Mouse (Mus musculus) intestine, postnatal 0 days (tissue): ENCODE data around the gene Frem2. TPM values are rescaled to one million over a fixed set of nuclear protein-coding genes. Genes with fewer than 3 reads are reported as not detected.

Experiments
- ATAC-seq: fragments of 200-750 bp; cut with Nextera tagmentation; 2 replicates; pipeline ENCODE4 v1.8.0; 2017; ENCODE audit warnings: mild to moderate bottlenecking, moderate TSS enrichment, moderate library complexity
- H3K27ac ChIP-seq: fragments of 300-500 bp; sonication (generic); 2 replicates; pipeline ENCODE4 v1.5.1; 2014; ENCODE audit warnings: mild to moderate bottlenecking, low read depth, low read length, moderate library complexity
- H3K27me3 ChIP-seq: fragments of 300-500 bp; sonication (generic); replicated peaks from 2 replicates; pipeline ENCODE4 v1.6.1; 2014; ENCODE audit warnings: low read length, mixed read lengths; ENCODE audit not compliant: control insufficient read depth, insufficient read depth
- H3K36me3 ChIP-seq: fragments of 300-500 bp; sonication (generic); 2 replicates; pipeline ENCODE4 v1.6.1; 2014; ENCODE audit warnings: mild to moderate bottlenecking, moderate library complexity; ENCODE audit not compliant: control insufficient read depth, insufficient read depth
- H3K4me1 ChIP-seq: fragments of 300-500 bp; sonication (generic); replicated peaks from 2 replicates; pipeline ENCODE4 v1.6.1; 2014; ENCODE audit warnings: antibody characterized with exemption, low read length, mixed read lengths; ENCODE audit not compliant: control insufficient read depth, insufficient read depth
- H3K4me2 ChIP-seq: fragments of 300-500 bp; sonication (generic); replicated peaks from 2 replicates; pipeline ENCODE4 v1.6.1; 2014; ENCODE audit warnings: low read depth, mild to moderate bottlenecking, moderate library complexity
- H3K4me3 ChIP-seq: fragments of 300-500 bp; sonication (generic); 2 replicates; pipeline ENCODE4 v1.5.1; 2014; ENCODE audit warnings: low read depth, low read length
- H3K9ac ChIP-seq: fragments of 300-500 bp; sonication (generic); 2 replicates; pipeline ENCODE4 v1.6.1; 2014; ENCODE audit warnings: mild to moderate bottlenecking, low read depth, low read length
- H3K9me3 ChIP-seq: fragments of 300-500 bp; sonication (generic); 2 replicates; pipeline ENCODE4 v1.6.1; 2016; ENCODE audit warnings: mixed run types; ENCODE audit not compliant: control insufficient read depth
- CTCF ChIP-seq: sonication (generic); IDR thresholded peaks from 2 replicates; pipeline ENCODE4 v1.5.1; 2016; ENCODE audit warnings: low read depth, mild to moderate bottlenecking, control low read depth, antibody characterized with exemption, moderate library complexity
- WGBS: fragments of 180-500 bp; shearing (Covaris S2); extraction: QIAGEN DNeasy Blood & Tissue Kit; methylation state at CpG from one replicate; pipeline ENCODE4 v1.1.7; 2014; 5-methylcytosine and 5-hydroxymethylcytosine counted together
- polyA plus RNA-seq: library from polyadenylated mRNA; unstranded; fragments of >200 nt; fragmentation: Nextera tagmentation; extraction: Ambion mirVana; gene quantifications from 2 replicates; pipeline ENCODE4 v1.2.1, GENCODE M21; 2015

The Frem2 gene
- polyA plus RNA-seq, 1 experiment from 2014 or later = 2.8 TPM

- Histone ChIP-seq H3K4me3 (no peak overlapping the region), H3K9me3 (no peaks in the 10 kb centered on the region), H3K4me2 (no peak overlapping the region), H3K36me3 (no peaks in the 10 kb centered on the region), H3K4me1 (no peaks in the 10 kb centered on the region), H3K27ac (no peak overlapping the region), H3K27me3 (no peaks in the 10 kb centered on the region), H3K9ac (no peak overlapping the region)
- TF ChIP-seq CTCF = no peak
- WGBS = 75% methylated on average over 2 of the region's 2 CpGs
- no peak for ATAC-seq
Observed at GRCm38 (mm10) chr3:53682244-53682643, 25.1 kb upstream of the Frem2 start.

GRCm38 (mm10) chr3:53680816-53681215, 23.7 kb upstream of the Frem2 start:
- no peak for TF ChIP-seq CTCF
- H3K9ac ChIP-seq = no peak overlapping the region
- no peaks in the 10 kb centered on the region for H3K36me3 ChIP-seq
- no peak overlapping the region for H3K4me2 ChIP-seq
- no peak overlapping the region for H3K27ac ChIP-seq
- H3K27me3 ChIP-seq = no peaks in the 10 kb centered on the region
- ATAC-seq = no peak
- H3K4me3 ChIP-seq = no peak overlapping the region
- 61% methylated on average over 2 of the region's 2 CpGs for WGBS
- no peaks in the 10 kb centered on the region for H3K4me1 ChIP-seq
- H3K9me3 ChIP-seq = no peaks in the 10 kb centered on the region

GRCm38 (mm10) chr3:53674225-53674624, 17.1 kb upstream of the Frem2 start:
- no peaks in the 10 kb centered on the region for H3K9me3 ChIP-seq
- H3K4me2 ChIP-seq = no peak overlapping the region
- no peak overlapping the region for H3K4me3 ChIP-seq
- no peak overlapping the region for H3K9ac ChIP-seq
- ATAC-seq = 0 out of 2 replicates have a peak, but pooled peaks have one; percentile 47
- TF ChIP-seq CTCF = no peak
- H3K36me3 ChIP-seq = no peaks in the 10 kb centered on the region
- H3K4me1 ChIP-seq = no peaks in the 10 kb centered on the region
- no peaks in the 10 kb centered on the region for H3K27me3 ChIP-seq
- 10% methylated on average over 1 of the region's 1 CpGs for WGBS
- H3K27ac ChIP-seq = no peak overlapping the region

DNA sequence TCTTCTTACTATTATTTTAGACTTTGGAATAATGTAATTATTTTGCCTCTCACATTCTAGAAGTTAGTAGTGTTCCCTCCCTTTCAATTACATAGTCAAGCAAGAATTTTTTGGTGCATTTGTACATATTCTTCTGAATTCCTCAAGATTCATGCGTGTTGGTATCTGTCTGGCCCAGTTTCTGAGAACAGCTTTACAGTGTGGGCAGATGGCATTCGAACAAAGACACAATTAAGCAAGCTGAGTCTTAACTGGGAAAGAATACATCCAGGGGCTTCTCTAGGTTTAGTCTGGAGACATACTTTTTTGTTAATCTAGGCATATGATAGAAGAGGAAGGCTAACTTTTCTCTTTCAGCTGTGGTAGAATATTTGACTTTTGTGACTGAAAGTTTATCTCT, 12.6 kb upstream of the Frem2 start:
- H3K27ac ChIP-seq = no peak overlapping the region
- no peaks in the 10 kb centered on the region for H3K36me3 ChIP-seq
- WGBS = 77% methylated on average over 2 of the region's 2 CpGs
- no peaks in the 10 kb centered on the region for H3K27me3 ChIP-seq
- TF ChIP-seq CTCF = no peak
- H3K9ac ChIP-seq = no peak overlapping the region
- no peaks in the 10 kb centered on the region for H3K9me3 ChIP-seq
- H3K4me2 ChIP-seq = no peak overlapping the region
- H3K4me1 ChIP-seq = no peaks in the 10 kb centered on the region
- no peak overlapping the region for H3K4me3 ChIP-seq
- ATAC-seq = no peak

- WGBS = under 1% methylated on average over 21 of the region's 21 CpGs
- H3K27me3 ChIP-seq = no peaks in the 10 kb centered on the region
- ATAC-seq = no peak
- peaks cover 10% of the 10 kb centered on the region; the same call in 1 of the 2 replicates for H3K9me3 ChIP-seq
- H3K27ac ChIP-seq = no peak overlapping the region
- H3K4me3 ChIP-seq = peak overlapping the region; percentile 56
- H3K4me2 ChIP-seq = peak overlapping the region; percentile 99
- H3K9ac ChIP-seq = peak overlapping the region; percentile 26; the same call in 1 of the 2 replicates
- peak; percentile 75 for TF ChIP-seq CTCF
- H3K4me1 ChIP-seq = 0 out of 2 replicates have a peak, but pooled peaks cover 4% of the 10 kb centered on the region
- H3K36me3 ChIP-seq = peaks cover 11% of the 10 kb centered on the region; the same call in 1 of the 2 replicates
Observed at GRCm38 (mm10) chr3:53657744-53658534, 784 bp upstream of the Frem2 start.

DNA sequence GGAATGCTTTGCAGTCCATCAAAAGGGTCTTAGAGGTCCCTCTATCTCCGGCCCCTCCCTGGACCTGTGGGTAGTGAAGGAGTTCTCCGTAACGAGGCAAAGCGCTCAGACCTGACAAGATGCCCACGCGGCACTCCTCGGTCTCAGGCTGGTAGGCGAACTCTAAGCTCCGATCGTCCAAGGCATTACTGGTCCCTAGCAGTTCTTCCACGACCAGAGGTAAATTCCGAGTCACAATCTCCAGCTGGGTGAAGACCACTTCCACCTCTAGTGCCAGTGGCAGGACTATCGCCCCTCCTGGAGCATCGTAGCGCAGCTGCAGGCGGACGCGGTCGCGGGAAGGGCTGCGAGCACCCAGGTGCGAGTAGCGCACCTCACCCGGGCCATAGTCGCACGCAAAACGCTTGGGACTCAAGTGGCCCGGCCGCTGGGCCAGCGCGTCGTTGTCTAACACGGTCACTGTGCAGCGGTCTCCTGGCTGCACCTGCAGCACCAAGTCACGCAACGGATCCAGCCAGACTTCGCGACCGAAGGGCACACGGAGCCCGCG, 752 bp downstream of the Frem2 start:
- Histone ChIP-seq H3K4me2 (peak overlapping the region; percentile 99), H3K27me3 (no peaks in the 10 kb centered on the region), H3K27ac (no peak overlapping the region), H3K36me3 (peaks cover 11% of the 10 kb centered on the region; the same call in 1 of the 2 replicates), H3K4me1 (0 out of 2 replicates have a peak, but pooled peaks cover 4% of the 10 kb centered on the region), H3K9me3 (peaks cover 10% of the 10 kb centered on the region; the same call in 1 of the 2 replicates), H3K4me3 (peak overlapping the region; percentile 56), H3K9ac (peak overlapping the region; percentile 28; the same call in 1 of the 2 replicates)
- 0 out of 2 replicates have a peak, but pooled peaks have one; percentile 13 for TF ChIP-seq CTCF
- WGBS = 1% methylated on average over 42 of the region's 42 CpGs
- ATAC-seq = peak; percentile 28
